Mouse (Mus musculus): ENCODE results near the gene Sept11. TPM values are rescaled to one million over a fixed set of nuclear protein-coding genes. Genes with fewer than 3 reads are reported as not detected.

The Sept11 gene
- polyA plus RNA-seq, 1 experiment from 2014 or later: 143 TPM

- Histone ChIP-seq H3K9me3 (replicated peaks; ENCODE audit: control insufficient read depth, low read length, poor library complexity, severe bottlenecking) (no peaks in the 10 kb centered on the region), H3K4me3 (ENCODE audit: low read depth, low read length) (no peak overlapping the region), H3K36me3 (ENCODE audit: control insufficient read depth, insufficient read depth, low read length) (no peaks in the 10 kb centered on the region), H3K27me3 (ENCODE audit: control insufficient read depth, insufficient read depth, low read depth, low read length) (no peaks in the 10 kb centered on the region), H3K9ac (ENCODE audit: low read depth, low read length) (no peak overlapping the region), H3K4me1 (ENCODE audit: control insufficient read depth, insufficient read depth, low read length) (0 out of 2 replicates have a peak, but pooled peaks cover 4% of the 10 kb centered on the region), H3K4me2 (ENCODE audit: low read length) (no peak overlapping the region), H3K27ac (ENCODE audit: low read length) (no peak overlapping the region)
- no peak for ATAC-seq
- WGBS: 78% methylated on average over 13 of the region's 13 CpGs
Measured at GRCm38 (mm10) chr5:93115854-93116253, 22.6 kb downstream of the Sept11 start.

GRCm38 (mm10) chr5:93117648-93118047 is 24.4 kb downstream of the Sept11 start:
- no peak overlapping the region for H3K4me2 ChIP-seq (ENCODE audit: low read length)
- no peaks in the 10 kb centered on the region for H3K9me3 ChIP-seq (replicated peaks; ENCODE audit: control insufficient read depth, low read length, poor library complexity, severe bottlenecking)
- 77% methylated on average over 8 of the region's 8 CpGs for WGBS
- no peaks in the 10 kb centered on the region for H3K36me3 ChIP-seq (ENCODE audit: control insufficient read depth, insufficient read depth, low read length)
- no peaks in the 10 kb centered on the region for H3K27me3 ChIP-seq (ENCODE audit: control insufficient read depth, insufficient read depth, low read depth, low read length)
- H3K4me1 ChIP-seq (ENCODE audit: control insufficient read depth, insufficient read depth, low read length): 0 out of 2 replicates have a peak, but pooled peaks cover 4% of the 10 kb centered on the region
- no peak overlapping the region for H3K27ac ChIP-seq (ENCODE audit: low read length)
- no peak overlapping the region for H3K9ac ChIP-seq (ENCODE audit: low read depth, low read length)
- H3K4me3 ChIP-seq (ENCODE audit: low read depth, low read length): no peak overlapping the region
- ATAC-seq: no peak

GRCm38 (mm10) chr5:93121660-93122059 is 28.4 kb downstream of the Sept11 start:
- H3K27me3 ChIP-seq (ENCODE audit: control insufficient read depth, insufficient read depth, low read depth, low read length): no peaks in the 10 kb centered on the region
- no peaks in the 10 kb centered on the region for H3K9me3 ChIP-seq (replicated peaks; ENCODE audit: control insufficient read depth, low read length, poor library complexity, severe bottlenecking)
- no peak overlapping the region for H3K4me3 ChIP-seq (ENCODE audit: low read depth, low read length)
- 86% methylated on average over 8 of the region's 8 CpGs for WGBS
- H3K4me1 ChIP-seq (ENCODE audit: control insufficient read depth, insufficient read depth, low read length): peaks cover 8% of the 10 kb centered on the region
- no peak overlapping the region for H3K27ac ChIP-seq (ENCODE audit: low read length)
- ATAC-seq: no peak
- H3K36me3 ChIP-seq (ENCODE audit: control insufficient read depth, insufficient read depth, low read length): no peaks in the 10 kb centered on the region
- no peak overlapping the region for H3K9ac ChIP-seq (ENCODE audit: low read depth, low read length)
- H3K4me2 ChIP-seq (ENCODE audit: low read length): no peak overlapping the region

DNA sequence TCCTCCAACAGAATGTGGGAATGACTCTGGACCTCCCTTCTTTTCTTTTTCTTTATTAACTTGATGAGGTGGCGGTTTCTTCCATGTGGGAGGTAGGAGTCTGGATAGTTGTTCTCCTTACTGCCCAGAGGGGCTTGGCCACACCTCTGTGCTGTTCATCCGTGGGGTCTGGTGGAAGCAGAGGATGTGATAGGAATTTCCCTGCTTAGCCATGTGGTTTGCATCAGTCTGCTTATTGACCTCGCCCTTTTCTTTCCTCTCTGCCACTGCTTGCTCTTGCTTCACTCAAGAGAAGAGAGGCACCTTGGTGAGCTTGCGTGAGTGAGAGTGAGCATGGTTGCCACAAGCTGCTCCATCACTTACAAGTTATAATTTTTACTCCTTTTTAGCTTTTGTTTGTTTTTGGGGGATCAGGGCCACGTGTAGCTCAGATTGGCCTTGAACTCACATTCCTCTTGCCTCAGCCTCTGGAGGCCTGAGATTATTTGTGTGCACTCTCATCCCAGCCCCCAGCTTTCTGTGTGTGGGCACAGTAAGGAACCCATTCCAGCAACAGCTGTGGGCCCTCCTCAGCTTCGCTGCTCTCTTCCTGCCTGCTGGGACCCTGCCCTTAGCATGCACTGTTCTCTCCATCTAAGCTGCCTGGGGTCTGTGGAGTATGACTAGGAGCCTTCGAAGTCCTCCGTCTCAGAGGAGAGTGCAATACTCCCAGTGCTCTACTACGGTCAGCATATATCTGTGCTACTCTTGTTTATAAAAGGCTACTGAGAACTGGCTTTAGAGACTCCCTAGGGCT is 31.0 kb downstream of the Sept11 start:
- H3K9me3 ChIP-seq (replicated peaks; ENCODE audit: control insufficient read depth, low read length, poor library complexity, severe bottlenecking): no peaks in the 10 kb centered on the region
- H3K4me1 ChIP-seq (ENCODE audit: control insufficient read depth, insufficient read depth, low read length): peaks cover 31% of the 10 kb centered on the region
- no peak overlapping the region for H3K4me3 ChIP-seq (ENCODE audit: low read depth, low read length)
- no peak overlapping the region for H3K9ac ChIP-seq (ENCODE audit: low read depth, low read length)
- H3K27me3 ChIP-seq (ENCODE audit: control insufficient read depth, insufficient read depth, low read depth, low read length): no peaks in the 10 kb centered on the region
- WGBS: 57% methylated on average over 9 of the region's 9 CpGs
- H3K36me3 ChIP-seq (ENCODE audit: control insufficient read depth, insufficient read depth, low read length): no peaks in the 10 kb centered on the region
- H3K4me2 ChIP-seq (ENCODE audit: low read length): no peak overlapping the region
- no peak overlapping the region for H3K27ac ChIP-seq (ENCODE audit: low read length)
- no peak for ATAC-seq

DNA sequence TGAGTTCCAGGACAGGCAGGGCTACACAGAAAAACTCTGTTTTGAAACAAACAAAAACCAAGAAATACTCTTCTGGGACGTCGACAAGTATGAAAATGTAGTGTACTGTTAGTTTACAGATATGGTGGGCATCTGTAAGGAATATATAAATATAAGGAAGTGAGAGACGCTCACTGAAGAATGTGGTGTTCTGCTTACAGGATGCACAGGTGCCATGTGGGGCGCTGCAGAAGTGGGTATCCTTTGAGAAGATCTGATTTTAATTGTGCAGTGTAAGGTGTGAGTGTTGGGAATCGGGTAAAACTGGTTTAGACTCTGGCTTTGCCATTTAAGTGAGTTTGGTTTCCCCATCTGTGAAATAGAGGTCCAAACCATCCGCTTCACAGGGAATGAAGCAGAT is 32.1 kb downstream of the Sept11 start:
- no peak overlapping the region for H3K9ac ChIP-seq (ENCODE audit: low read depth, low read length)
- H3K4me3 ChIP-seq (ENCODE audit: low read depth, low read length): no peak overlapping the region
- no peaks in the 10 kb centered on the region for H3K36me3 ChIP-seq (ENCODE audit: control insufficient read depth, insufficient read depth, low read length)
- no peaks in the 10 kb centered on the region for H3K27me3 ChIP-seq (ENCODE audit: control insufficient read depth, insufficient read depth, low read depth, low read length)
- H3K4me1 ChIP-seq (ENCODE audit: control insufficient read depth, insufficient read depth, low read length): peaks cover 37% of the 10 kb centered on the region
- no peak for ATAC-seq
- WGBS: 91% methylated on average over 6 of the region's 6 CpGs
- H3K27ac ChIP-seq (ENCODE audit: low read length): no peak overlapping the region
- no peak overlapping the region for H3K4me2 ChIP-seq (ENCODE audit: low read length)
- H3K9me3 ChIP-seq (replicated peaks; ENCODE audit: control insufficient read depth, low read length, poor library complexity, severe bottlenecking): no peaks in the 10 kb centered on the region

GRCm38 (mm10) chr5:93126222-93126929 is 33.1 kb downstream of the Sept11 start:
- H3K4me2 ChIP-seq (ENCODE audit: low read length): no peak overlapping the region
- H3K27me3 ChIP-seq (ENCODE audit: control insufficient read depth, insufficient read depth, low read depth, low read length): no peaks in the 10 kb centered on the region
- H3K4me1 ChIP-seq (ENCODE audit: control insufficient read depth, insufficient read depth, low read length): peaks cover 39% of the 10 kb centered on the region
- H3K9ac ChIP-seq (ENCODE audit: low read depth, low read length): no peak overlapping the region
- no peaks in the 10 kb centered on the region for H3K9me3 ChIP-seq (replicated peaks; ENCODE audit: control insufficient read depth, low read length, poor library complexity, severe bottlenecking)
- H3K36me3 ChIP-seq (ENCODE audit: control insufficient read depth, insufficient read depth, low read length): no peaks in the 10 kb centered on the region
- WGBS: 31% methylated on average over 12 of the region's 12 CpGs
- H3K4me3 ChIP-seq (ENCODE audit: low read depth, low read length): no peak overlapping the region
- 0 out of 2 replicates have a peak, but pooled peaks have one; percentile 15 for ATAC-seq
- H3K27ac ChIP-seq (ENCODE audit: low read length): peak overlapping the region; percentile 35

DNA sequence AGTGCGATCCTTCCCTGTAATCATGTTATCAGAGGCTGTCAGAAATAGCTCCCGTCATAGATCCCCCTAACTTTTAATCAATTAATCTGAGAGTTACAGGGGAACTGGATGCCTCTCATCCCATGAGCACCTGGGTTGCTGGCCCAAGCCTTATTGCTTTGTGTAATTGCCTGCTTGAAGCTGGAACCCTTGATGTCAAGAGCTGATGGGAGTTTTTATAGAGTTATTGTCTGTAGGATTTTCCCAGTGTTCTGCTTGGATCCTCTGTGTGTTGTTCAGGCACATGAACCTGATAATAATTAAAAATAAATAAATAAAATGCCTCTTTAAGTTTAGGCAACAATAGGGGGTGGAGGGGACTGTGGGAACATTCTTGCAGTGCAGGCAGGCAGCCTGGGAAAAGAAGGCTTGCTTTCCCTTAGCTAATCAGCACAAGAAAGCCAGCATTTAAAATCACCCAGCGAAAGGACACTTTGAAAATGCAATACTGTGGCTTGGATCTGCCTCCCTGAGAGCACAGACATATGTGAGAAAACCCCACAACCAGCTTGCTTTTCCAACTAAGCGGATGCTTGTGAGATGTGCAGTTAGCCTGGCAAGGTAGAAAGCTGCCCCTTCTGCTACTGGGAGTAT is 33.8 kb downstream of the Sept11 start:
- no peak overlapping the region for H3K4me3 ChIP-seq (ENCODE audit: low read depth, low read length)
- H3K9me3 ChIP-seq (replicated peaks; ENCODE audit: control insufficient read depth, low read length, poor library complexity, severe bottlenecking): no peaks in the 10 kb centered on the region
- peaks cover 40% of the 10 kb centered on the region for H3K4me1 ChIP-seq (ENCODE audit: control insufficient read depth, insufficient read depth, low read length)
- peak; percentile 43 for ATAC-seq
- peak overlapping the region; percentile 65; the same call in 1 of the 2 replicates for H3K27ac ChIP-seq (ENCODE audit: low read length)
- 10% methylated on average over 4 of the region's 4 CpGs for WGBS
- 0 out of 2 replicates have a peak overlapping the region, but pooled peaks have one; percentile 2 for H3K9ac ChIP-seq (ENCODE audit: low read depth, low read length)
- no peaks in the 10 kb centered on the region for H3K36me3 ChIP-seq (ENCODE audit: control insufficient read depth, insufficient read depth, low read length)
- no peak overlapping the region for H3K4me2 ChIP-seq (ENCODE audit: low read length)
- no peaks in the 10 kb centered on the region for H3K27me3 ChIP-seq (ENCODE audit: control insufficient read depth, insufficient read depth, low read depth, low read length)

- peak overlapping the region; percentile 65 for H3K27ac ChIP-seq (ENCODE audit: low read length)
- no peak overlapping the region for H3K4me2 ChIP-seq (ENCODE audit: low read length)
- no peaks in the 10 kb centered on the region for H3K27me3 ChIP-seq (ENCODE audit: control insufficient read depth, insufficient read depth, low read depth, low read length)
- H3K4me3 ChIP-seq (ENCODE audit: low read depth, low read length): no peak overlapping the region
- peaks cover 40% of the 10 kb centered on the region for H3K4me1 ChIP-seq (ENCODE audit: control insufficient read depth, insufficient read depth, low read length)
- WGBS: 9% methylated on average over 3 of the region's 3 CpGs
- no peak overlapping the region for H3K9ac ChIP-seq (ENCODE audit: low read depth, low read length)
- H3K9me3 ChIP-seq (replicated peaks; ENCODE audit: control insufficient read depth, low read length, poor library complexity, severe bottlenecking): no peaks in the 10 kb centered on the region
- H3K36me3 ChIP-seq (ENCODE audit: control insufficient read depth, insufficient read depth, low read length): no peaks in the 10 kb centered on the region
- ATAC-seq: peak; percentile 10; the same call in 1 of the 2 replicates
Measured at GRCm38 (mm10) chr5:93127722-93128121, 34.5 kb downstream of the Sept11 start.
